Mouse (Mus musculus) brain, embryonic 14.5 days (tissue): ENCODE data around the gene Lad1.

Source experiments
- CTCF ChIP-seq: fragments of 200-500 bp; IDR thresholded peaks from 2 replicates; pipeline ENCODE4 v1.5.1; 2012; ENCODE audit warnings: inconsistent platforms, mild to moderate bottlenecking, moderate library complexity, borderline replicate concordance; ENCODE audit not compliant: insufficient read depth, insufficient read length; ENCODE audit errors: extremely low read depth
- POLR2A ChIP-seq: fragments of 200-500 bp; IDR thresholded peaks from 2 replicates; pipeline ENCODE4 v1.6.1; 2012; ENCODE audit warnings: mild to moderate bottlenecking, inconsistent platforms, borderline replicate concordance; ENCODE audit not compliant: poor library complexity, insufficient read depth, insufficient read length, severe bottlenecking; ENCODE audit errors: extremely low read depth

DNA sequence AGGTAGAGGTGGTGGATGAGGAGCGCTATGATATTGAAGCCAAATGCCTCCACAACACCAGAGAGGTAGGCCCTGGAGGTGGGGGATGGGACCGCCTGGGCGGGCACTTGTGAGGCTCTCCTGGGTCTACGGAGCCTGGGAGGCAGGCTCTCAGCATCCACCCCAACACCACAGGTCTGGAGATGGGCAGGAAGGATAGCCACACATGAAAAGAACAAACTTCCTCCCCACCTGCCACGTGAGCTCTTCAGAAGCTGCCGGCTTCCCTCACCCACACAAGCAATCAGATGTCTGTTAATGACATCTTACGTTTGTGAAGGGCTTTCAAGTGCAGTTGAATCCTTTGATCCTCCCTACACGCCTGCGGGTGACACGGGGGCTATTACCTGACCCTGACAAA, 10.9 kb upstream of the Lad1 start:
- TF ChIP-seq POLR2A, result no peak
- TF ChIP-seq CTCF, result no peak
